Mouse (Mus musculus): ENCODE measurements around the gene Opalin. TPM values are rescaled to one million over a fixed set of nuclear protein-coding genes. Genes with fewer than 3 reads are reported as not detected.

Opalin gene
- polyA plus RNA-seq, 1 experiment, result 17.0 TPM

DNA sequence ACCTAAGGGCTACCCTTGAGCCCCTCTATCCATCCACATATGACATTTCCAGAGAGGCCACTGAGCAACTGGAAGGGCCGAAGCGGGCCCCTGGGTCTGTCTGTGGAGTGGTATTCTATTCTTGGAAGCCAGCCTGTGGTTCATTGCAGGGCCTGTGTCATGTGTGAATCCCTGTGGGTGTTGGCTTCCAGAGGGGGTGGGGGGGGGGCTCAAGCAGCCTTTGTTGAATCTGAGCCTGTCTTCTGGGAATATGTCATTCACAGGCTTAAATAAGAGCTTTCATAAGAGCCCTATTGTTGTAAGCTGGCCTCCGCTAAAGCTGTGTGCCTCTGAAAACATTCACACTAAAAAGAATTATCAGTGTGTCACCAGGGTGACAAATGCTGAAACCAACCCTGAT, 4.7 kb upstream of the Opalin start:
- DNase-seq (ENCODE audit: extremely low spot score in 1 of 2, low spot score in 1 of 2), result peak in 1 of 2 experiments; percentile 23

DNA sequence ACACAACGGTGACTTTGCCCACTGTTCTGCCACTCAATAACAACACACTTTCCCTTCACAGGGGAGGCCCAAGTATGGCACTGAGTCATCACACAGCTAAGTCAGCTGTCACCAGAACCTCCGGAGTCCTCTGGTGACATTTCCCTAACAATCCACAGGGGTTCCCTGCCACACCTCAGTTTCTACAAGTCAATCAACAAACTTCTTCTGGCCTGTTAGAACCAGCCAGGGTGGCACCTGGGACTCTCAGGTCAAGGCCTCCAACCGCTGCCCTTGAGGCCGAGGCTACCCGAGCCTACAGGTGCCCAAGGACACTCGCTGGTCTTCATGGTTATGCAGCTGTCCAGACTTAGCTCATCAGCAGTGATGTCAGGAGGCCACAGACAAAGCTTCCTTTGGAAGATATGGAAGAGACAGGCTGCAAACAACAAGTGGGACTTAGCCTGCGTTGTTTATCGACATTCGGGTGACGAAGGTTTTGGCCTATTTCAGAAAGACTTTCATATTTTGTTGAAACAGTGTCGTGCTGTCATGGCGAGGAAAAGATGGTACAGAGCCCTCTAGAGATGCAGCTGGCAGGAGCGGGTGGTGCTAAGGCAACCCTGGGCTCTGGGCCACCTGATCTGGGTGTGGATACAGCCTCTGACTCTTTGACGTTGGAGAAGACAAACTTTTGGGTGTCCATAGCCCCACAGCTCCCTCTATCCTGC, 3.0 kb downstream of the Opalin start:
- DNase-seq (ENCODE audit: extremely low spot score in 1 of 2, low spot score in 1 of 2), result peak in 1 of 2 experiments; percentile 27

DNA sequence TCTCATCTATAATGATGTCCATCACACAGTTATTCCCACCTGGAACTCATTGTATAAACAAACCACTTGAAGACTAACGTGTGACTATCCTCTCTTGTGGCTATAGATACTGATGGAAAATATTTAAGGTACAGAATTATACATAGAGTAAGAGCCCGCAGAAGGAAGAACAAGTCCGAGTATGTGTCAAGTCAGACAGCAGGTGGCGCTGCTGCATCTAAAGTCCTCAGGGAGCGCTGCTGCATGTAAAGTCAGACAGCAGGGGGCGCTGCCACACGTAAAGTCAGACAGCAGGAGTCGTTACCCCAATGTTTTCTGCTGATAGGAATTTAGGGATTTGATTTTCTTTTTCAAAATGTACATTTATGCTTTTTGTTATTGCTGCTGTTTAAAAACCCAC, 5.4 kb downstream of the Opalin start:
- DNase-seq (ENCODE audit: extremely low spot score in 1 of 2, low spot score in 1 of 2), result peak; percentile 73 to 98

DNA sequence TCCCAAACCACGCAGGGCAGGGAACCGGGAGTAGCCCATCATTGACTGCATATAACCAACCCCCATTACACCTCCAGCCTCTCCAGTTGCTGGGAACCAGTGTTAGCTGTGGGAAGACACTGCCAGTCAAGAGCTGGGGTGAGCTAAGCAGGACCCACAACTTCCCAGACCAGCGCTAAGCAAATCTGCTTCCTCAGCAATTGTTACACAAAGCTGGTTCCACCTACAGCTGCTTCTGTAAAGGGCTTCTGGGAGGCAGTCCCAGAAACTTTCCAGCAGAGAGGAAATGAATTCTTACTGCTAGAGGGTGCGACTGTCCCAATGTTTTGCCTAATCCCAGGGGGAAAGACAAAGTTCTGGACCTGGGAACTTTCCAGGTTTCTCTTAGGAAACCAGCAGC, 22.2 kb downstream of the Opalin start:
- DNase-seq (ENCODE audit: extremely low spot score in 1 of 2, low spot score in 1 of 2), result no peak

DNA sequence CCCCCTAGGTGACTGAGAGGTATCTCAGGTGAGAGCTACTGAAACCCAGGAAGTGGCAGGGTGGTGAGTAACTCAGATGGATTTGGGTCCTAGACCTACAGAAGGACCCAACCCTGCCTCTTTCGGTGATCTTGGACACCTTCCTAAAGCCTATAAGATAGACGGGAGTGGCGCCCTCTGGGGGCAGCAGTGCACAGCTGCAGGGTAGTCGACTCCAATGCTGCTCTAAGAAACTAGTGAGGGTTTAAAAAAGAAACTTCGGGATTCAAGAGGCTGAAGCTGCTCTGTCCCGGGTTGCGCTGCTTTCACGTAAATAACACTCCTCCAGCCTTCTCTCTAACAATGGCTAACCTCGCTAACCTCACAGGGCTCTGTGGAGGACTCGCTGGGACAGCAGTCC, 23.4 kb downstream of the Opalin start:
- no peak for DNase-seq (ENCODE audit: extremely low spot score in 1 of 2, low spot score in 1 of 2)

DNA sequence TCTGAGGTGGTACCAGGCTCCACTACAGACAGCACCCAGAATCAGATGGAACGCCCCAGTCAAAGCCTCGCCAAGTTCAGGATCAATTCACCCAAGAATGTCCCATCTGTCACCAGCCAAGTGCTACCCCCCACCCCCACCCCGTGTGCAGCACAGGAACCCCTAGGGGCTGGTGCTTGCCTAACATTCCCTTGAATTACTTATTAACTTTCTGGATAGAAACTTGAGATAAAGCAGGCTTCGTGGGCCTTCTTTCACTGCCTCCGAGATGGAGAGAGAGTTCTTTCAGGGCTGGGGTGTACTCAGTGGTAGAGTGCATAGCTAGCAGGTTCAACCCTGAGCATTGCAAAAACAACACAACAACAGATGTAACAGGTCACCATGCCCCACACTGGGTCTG, 24.7 kb downstream of the Opalin start:
- DNase-seq (ENCODE audit: extremely low spot score in 1 of 2, low spot score in 1 of 2), result no peak

DNA sequence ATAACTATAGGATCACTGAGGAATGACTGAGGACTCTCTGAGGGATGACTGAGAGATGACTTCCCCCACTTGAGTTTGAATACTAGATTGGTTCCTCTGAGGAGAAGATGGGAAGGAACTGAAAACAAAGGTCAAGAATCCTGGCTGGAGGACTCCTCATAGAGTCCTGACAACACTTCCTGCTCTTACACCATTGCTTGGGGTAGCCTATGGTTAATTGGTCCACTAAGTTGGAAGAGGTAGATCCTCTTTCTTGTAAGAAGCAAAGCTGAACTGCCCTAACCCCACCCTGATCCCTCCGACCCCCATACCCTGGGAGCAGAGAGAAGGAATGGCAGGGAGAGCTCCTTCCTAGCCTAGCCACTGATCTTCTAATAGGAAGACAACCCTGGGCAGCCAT, 25.2 kb downstream of the Opalin start:
- DNase-seq (ENCODE audit: extremely low spot score in 1 of 2, low spot score in 1 of 2), result no peak

DNA sequence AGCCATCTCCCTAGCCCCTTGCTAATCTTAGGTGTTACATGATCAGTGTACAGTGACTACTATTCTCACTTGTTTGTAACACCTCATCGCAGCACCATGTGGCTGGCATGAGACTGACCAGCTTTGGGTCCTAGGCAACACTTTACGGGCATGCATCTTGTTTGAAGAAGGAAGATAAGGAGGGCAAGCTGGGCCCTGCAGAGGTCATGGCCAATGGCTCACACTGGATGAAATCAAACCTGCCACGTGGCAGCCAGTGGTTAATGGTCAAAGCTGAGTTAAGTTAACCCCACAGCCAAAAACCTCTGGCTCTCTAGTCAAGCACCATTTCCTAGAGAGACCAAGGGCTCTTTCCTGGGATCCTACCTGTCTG, 28.7 kb downstream of the Opalin start:
- no peak for DNase-seq (ENCODE audit: extremely low spot score in 1 of 2, low spot score in 1 of 2)

DNA sequence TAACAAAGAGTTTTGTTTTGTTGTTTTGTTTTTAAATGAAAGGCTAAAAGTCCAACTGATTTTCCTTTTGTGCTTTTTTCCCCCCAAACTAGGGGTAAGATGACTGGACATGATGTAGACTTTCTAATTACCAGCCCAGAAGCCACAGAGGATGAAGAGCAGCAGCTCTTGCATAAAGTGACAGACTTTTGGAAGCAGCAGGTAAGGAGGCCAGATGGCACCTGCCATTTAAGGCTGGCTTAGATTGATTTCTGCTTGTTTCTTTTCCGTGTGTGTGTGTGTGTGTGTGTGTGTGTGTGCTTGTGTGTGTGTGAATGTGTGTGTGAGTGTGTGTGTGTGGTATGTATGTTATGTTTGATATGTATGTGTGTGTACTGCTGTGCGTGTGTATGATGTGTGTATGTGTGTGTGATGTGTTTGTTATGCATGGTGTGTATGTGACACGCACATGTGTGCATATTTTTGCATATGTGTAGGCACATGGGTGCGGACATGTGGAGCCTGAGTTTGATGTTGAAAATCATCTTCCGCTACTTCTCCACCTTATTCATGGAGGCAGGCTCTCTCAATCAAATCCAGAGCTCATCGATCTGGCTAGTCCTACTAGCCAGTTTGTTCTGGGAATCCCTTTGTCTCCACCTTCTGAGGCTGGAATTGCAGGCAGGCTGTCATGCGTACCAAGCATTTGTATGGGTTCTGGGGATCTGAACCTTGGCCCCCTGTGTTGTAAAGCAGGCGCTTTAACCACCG, 29.3 kb downstream of the Opalin start:
- peak in 1 of 2 experiments; percentile 20 for DNase-seq (ENCODE audit: extremely low spot score in 1 of 2, low spot score in 1 of 2)

DNA sequence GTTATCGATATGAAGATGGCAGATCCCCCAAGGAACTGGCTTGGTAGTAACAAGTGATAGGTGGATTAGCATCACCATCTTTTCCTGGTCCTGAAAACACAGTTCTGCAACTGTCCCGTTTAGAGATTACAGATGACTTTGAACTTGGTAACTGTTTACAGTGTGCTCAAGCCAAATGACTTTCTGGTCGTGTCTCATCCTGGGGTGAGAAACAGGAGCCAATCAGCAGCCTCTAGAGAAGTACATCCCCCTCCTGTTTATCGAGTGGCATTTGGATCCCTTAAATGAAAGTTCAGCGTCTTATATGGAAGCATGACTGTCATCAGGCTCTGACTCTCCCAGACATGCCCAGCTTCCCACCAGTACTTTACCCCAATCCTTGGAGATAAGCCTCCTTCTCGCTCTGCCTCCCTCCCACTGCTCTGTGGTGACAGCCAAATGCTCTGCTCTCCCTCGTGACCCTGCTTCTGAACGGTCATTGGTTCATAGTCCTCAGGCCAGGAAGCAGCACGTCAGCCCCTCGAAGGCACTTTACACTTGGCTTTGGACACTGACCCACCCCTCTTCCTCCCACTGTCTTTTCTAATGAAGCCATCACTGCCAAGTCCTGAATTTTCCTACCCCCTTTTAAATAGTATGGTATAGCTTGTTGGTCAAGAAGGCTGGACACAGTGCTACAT, 31.7 kb downstream of the Opalin start:
- DNase-seq (ENCODE audit: extremely low spot score in 1 of 2, low spot score in 1 of 2), result no peak

DNA sequence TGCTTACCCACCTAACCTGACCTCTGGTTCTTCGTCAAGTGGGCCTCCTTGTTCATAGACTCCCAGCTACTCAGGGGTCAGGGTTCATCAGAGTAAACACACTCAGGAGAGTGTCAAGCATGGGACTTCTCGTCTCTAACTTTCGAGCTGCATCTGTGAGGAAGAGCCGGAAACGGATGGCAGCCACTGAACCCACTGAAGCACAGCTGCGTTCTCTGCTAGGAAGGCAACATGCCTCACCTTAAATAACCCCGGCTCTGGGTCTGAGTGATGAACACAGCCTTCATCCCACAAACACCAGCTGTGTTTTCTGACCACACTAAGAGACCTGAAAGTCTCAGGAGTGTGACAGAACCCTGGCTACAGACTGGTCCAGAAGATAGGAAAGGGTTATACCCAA, 37.8 kb downstream of the Opalin start:
- no peak for DNase-seq (ENCODE audit: extremely low spot score in 1 of 2, low spot score in 1 of 2)

DNA sequence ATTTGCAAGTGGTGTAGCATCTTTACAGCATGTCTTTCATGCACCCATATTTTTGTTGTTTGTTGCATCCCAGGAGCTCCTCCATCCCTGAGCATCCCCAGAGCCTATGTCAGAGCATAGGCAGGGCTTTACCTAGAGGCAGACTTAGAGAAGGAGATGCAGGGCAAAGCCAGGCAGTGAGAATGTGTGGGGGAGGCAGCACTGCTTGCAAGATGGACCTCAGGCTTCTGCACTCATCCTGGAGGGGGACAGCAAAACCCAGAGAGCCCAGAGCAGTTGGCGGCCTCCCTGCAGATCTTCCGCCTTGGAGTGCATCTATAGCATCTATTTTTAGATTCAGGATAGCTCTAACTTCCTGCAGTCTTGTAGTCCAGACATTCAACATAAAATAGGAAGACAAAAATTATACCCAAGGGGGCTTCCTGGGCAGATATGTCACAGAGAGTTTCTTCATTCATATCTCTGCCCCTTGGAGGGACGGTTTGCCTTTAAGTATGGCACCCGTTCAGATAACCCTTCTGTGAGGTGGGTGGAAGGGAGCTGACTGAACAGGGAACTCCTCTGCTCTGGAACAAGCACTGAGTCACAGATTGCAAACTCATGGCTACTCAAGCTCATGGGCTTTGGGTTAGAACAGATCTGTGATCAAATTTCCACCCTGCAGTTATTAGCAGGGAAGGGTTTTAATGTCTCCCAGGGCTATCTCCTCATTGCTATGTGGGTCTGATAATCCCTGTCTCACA, 40.9 kb downstream of the Opalin start:
- no peak for DNase-seq (ENCODE audit: extremely low spot score in 1 of 2, low spot score in 1 of 2)

DNA sequence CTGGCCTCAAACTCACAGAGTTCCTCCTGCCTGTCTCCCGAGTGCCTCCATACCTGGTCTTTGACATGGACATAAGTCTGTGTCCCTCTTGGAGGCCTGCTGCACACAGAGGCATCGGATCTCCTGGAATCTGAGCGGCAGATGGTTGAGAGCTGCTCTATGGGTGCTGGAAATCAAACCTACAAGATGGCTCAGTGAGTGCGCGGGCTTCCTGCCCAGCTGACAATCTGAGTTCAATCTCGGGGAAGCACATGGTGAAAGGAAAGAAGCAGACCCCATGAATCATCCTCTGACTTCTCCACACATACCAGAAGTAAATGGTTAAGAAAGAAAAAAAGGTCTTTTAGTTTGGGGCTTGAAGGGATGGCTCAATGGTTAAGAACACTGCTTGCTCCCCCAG, 45.0 kb downstream of the Opalin start:
- DNase-seq (ENCODE audit: extremely low spot score in 1 of 2, low spot score in 1 of 2), result no peak

DNA sequence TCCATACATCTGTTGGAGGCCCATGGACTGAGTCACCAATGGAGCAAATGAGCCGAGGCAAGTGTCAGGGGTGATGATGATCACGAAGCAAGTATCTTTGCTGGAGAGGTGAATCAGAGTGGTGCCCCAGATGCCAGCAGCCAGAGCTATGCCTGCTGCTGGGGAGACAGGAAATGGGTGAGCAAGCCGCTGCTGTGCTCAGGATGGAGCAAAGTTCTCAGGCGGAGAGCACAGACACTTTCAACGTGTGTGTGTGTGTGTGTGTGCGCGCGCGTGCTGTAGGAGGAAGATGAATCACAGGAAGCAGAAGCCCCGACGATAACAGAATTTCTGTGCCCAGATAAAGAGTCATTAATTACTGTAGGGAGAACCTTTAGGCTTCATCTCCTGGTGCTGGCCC, 45.9 kb downstream of the Opalin start:
- no peak for DNase-seq (ENCODE audit: extremely low spot score in 1 of 2, low spot score in 1 of 2)

DNA sequence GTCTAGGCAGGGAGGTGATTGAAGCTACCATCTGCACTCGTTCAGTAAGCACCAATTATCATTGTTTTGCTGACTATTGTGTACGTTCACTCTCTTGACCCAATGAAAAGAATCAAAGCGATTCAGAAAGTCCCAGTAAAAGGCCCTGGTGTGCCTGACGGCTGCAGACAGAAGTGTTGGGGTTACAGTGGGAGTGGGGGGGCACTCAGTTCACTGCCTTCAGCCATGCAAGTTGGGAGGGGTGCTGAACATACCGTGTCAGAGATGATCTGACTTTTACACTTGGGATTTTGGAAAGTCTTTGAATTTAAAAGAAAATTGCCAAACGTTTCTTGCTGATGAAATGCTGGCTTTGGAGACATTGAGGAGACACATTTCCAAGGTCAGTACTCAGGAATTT, 46.8 kb downstream of the Opalin start:
- no peak for DNase-seq (ENCODE audit: extremely low spot score in 1 of 2, low spot score in 1 of 2)

DNA sequence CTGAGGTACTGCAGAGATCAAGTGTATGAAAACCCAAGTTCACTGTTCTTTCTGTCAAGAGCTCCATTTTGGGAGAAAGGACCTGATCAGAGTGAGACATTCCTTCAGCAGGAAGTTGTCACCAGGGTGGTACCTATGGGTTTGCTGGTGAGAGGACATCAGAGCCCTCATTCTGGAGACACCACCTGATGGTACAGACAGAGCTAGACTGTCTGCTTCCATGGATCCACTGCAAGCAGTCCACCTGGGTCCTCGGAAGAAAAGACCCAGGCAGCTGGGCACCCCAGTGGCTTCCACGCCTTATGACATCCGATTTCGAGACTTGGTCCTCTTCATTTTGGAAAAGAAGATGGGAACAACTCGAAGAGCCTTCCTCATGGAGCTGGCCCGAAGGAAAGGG, 47.7 kb downstream of the Opalin start, which contains the start of gene Dntt:
Dntt (plus strand) TSS at position 57 of the 400 bp plus-strand sequence.
- no peak for DNase-seq (ENCODE audit: extremely low spot score in 1 of 2, low spot score in 1 of 2)

DNA sequence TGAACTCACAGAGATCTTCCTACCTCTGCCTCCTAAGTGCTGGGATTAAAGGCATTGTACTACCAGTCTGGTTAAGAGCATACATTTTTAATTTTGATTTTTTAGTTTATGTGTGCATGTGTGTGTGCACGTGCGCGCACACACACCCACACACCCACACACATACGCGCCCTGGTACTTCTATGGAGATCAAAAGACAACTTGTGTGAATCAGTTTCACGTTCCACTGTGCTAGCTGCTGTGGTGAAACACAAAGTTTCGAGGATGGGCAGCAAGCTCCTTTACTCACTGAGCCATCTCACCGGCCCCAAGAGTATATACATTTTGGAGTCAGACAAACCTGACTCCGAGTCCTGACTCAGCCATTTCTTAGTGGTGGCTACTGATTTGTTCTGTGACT, 49.3 kb downstream of the Opalin start:
- no peak for DNase-seq (ENCODE audit: extremely low spot score in 1 of 2, low spot score in 1 of 2)

DNA sequence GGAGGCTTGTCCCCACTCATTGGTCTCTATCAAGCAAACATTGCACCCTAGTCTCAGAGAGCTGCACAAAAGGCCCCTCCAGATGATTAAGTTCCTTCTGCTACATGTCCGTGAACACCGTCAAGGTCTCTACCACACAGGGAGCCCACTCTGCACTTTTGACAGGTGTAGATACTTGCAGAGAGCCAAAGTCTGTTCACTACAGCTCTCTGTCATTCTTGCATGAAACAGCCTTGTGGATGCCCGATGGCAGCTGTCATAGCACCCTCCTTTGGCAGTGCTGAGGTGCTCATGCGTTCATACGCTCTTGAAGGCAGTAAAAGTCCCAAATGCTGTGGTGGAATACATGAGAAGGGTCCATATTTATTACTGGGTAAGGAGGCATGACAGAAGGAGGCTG, 49.9 kb downstream of the Opalin start:
- DNase-seq (ENCODE audit: extremely low spot score in 1 of 2, low spot score in 1 of 2), result no peak

DNA sequence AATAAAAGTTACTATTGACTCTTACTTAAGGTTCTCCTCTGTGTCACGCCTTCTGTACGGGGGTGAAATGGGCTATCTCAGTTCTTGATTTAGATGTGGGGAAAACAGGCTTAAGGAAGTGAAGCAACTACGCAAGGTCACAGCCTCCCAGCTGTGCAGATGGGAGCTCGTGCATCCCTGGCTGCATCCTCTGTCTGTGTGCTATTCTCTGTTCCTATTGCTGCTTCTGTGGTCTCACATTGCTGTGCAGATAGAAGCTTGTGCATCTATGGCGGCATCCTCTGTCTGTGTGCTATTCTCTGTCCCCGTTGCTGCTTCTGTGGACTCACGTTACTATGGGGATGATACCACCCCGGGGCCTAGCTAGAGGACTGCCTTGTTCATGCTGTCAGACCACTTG, 50.4 kb downstream of the Opalin start:
- DNase-seq (ENCODE audit: extremely low spot score in 1 of 2, low spot score in 1 of 2), result no peak

DNA sequence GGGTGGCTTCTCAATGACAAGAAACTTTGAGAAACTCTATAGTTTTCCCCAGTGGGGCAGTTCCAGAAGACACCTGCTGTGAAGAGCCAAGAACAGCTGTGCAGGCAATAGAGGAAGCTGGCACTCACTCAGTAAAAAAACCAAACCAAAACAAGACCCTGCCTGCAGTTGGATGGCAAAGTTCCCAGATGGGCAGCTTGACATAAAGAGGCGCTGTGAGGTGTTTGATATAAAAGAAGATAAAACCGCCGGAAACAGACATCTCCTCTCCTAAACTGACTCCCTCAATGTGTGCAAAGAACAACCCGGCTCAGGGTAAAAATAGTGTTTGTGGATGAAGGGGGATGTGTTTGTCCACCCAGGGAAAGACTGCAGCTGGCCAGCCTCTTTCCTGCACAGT, 54.7 kb downstream of the Opalin start:
- DNase-seq (ENCODE audit: extremely low spot score in 1 of 2, low spot score in 1 of 2), result peak in 1 of 2 experiments; percentile 53

DNA sequence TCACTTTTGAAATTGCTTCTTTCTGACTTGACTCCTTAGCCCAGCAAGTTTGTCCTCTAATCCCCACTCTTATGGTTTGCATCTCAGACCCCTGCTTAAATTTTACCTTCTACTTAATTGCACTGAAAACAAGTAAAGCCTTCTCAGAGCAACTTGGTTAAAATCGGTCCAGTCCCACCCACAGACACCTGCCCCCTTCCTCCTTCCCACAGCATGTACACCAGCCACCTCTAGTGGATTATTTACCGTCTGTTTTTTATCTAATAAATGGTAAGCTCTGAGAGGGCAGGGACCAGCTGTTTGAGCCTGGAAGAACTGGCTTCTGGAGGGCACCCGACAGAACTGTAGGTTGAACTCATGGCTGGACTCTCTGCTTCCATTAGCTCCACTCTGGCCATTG, 56.4 kb downstream of the Opalin start:
- no peak for DNase-seq (ENCODE audit: extremely low spot score in 1 of 2, low spot score in 1 of 2)
